Mouse (Mus musculus): ENCODE measurements around the gene Lpcat3.

The Lpcat3 gene

DNA sequence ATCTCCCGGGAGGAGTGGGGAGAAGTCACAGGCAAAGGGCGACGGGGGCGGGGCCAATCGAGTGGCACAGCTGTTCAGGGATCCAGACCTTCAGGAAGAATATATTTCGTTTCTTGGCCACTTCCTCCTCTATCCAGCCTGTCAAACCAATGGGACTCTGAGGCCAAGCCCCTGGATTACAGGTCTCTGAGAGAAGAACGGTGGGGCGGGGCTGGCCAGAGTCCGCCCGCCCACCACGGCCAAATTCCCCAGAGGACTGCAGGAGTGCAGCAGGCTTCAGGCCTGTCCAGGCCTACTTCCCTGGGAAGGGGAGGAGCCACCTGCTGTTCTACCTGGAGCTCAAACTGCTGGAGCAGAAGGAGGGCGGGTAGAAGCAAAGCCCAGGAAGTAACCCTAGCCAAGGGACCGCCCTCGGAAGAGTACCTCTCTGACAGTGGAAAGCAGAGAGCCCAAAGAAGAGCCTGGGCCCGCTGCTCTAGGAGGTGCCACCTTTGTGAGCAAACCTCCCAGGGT is 75.7 kb downstream of the Lpcat3 start, which contains the start of gene Ptpn6:
Ptpn6 (minus strand) TSS at position 204 of the 513 bp plus-strand sequence.
- DNase-seq (ENCODE audit: low read depth, low spot score): no peak

DNA sequence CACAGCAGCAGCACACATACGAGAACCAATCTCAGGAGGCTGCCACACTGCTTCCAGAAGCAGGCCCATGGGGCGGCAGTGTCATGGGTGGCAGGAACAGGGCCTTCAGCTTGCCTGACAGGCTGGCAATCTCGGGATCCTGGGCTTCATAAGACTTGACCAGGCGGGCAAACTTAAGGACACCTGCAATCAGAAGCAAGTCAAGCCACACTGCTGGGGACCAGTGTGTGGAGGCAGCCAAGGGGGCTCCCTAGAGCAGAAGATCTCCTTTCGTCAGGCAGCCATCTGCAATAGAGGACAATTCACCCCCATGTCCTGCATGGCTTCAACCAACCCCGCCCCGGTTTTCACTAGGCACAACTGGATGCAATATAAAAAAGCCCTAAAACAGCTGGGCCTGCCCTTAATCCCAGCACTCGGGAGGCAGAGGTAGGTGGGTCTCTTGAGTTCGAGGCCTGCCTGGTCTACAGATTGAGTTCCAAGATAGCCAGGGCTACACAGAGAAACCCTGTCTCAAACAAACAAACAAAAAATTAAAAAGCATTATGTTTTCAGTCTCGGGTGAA is 76.5 kb downstream of the Lpcat3 start:
- no peak for DNase-seq (ENCODE audit: low read depth, low spot score)

DNA sequence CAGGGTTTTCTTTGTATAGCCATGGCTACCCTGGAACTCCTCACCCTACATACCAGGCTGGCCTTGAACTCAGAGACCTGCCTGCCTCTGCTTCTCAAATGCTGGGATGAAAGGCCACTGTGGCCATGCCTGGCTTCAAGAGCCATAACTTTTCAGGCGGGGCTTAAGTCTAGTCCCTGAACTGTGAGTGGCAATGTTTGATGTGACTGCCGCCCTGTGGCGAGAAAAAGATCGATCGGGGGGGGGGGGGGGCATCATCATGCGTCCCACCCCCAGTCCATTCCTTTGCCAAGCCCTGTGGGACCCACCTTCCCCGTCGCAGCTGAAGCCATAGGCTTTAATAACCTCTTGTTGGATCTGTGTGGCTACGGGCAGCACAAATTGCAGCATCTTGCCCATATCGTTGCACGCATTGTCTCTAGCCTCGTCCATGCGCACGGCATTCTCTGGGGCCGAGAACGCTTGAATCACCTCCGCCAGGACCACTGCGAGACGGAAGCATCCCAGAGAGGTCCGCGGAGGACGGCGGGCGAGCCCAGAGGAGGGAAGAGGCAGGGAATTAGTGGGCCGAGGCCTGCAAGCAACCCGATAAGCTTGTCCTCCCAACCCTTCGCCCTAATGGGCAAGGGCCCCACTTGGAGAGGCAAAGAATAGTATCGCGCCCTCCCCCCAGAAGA is 77.5 kb downstream of the Lpcat3 start:
- peak; percentile 46 for DNase-seq (ENCODE audit: low read depth, low spot score)

DNA sequence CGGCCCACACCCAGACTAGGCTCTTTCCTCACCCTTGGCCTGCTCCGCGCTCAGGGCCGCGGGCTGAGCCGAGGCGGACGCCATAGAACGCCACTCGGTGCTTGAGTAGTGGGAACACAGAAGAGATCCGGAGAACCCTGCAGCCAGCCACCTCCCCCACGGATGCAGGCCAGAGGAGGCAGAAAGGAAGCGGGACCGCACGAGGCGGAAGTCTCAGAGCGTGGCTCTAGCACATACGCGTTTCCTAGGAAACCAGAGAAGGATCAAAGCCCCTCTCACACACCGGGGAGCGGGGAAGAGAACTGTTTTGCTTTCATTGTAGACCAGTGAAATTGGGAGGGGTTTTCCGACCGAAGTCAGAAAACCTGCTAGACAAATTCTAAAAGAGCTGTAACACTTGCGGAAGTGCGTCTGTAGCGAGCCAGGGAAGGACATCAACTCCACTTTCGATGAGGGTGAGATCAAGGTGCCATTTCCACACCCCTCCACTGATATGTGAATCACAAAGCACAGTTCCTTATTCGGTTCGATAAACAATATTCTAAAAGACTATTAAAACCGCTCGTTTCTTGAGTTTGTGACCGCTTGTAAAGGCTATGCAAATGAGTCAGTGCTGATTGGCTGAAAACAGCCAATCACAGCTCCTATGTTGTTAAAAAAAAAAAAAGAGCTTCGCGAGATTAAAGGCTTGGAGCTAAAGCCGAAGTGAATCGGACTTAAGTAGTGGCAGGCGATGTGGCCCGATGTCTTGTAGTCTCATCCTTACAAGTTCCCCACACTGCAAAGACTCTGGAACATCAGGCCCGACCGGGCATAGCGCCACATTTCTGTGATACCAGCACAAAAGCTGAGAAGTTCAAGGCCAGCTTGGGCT is 78.3 kb downstream of the Lpcat3 start, which contains the start of gene Grcc10:
Grcc10 (minus strand) TSS at position 487 of the 874 bp plus-strand sequence.
- DNase-seq (ENCODE audit: low read depth, low spot score): peak; percentile 83

DNA sequence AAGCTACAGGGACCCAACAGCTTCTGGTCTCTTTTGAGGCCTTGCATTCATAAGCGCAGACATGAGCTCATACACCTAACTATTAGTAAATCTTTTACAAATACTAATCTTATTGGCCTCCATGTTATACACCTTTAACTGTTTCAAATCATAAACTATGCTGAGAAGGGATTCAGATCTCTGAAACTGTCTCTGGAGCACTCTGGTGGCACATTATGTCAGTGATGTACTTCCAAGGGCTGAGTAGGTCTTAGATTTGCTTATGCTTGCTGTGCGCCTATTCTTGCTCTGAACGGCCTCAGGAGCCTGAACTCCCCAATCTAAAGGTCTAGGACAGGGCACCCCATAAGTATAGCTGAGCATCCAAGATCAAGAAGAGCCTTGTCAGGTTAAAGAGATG is 79.0 kb downstream of the Lpcat3 start:
- no peak for DNase-seq (ENCODE audit: low read depth, low spot score)

DNA sequence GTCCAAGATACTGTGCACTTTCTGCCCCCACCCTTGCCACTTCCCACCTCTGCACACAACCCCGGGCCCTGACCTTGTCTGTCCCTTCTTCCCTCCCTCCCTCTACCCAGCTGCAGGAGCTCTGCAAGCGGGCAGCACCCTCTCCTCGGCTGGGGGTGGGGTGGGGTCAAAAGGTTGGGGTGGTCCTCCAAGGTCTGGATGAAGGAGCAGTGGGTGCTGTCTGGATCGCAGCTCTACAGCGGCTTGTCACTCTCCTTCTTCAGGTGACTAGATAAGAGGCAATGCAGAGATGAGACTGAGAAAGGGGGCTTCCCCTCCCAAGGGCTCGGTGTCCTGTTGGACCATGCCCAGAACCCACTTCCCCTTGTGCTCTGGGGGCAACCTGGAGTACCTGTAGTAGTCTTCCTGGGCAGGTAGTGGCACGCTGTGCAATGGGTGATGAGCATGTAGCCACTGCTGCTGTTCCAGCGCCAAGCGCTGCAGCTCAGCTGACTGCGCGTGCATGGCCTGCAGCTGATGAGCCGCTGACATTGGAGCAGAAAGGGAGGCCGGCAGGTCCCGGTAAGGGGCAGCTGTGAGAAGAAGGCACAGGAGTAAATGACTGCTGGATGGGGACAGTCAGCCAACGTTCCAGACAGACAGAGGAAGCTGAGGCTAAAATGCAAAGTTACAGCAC is 80.2 kb downstream of the Lpcat3 start:
- no peak for DNase-seq (ENCODE audit: low read depth, low spot score)

DNA sequence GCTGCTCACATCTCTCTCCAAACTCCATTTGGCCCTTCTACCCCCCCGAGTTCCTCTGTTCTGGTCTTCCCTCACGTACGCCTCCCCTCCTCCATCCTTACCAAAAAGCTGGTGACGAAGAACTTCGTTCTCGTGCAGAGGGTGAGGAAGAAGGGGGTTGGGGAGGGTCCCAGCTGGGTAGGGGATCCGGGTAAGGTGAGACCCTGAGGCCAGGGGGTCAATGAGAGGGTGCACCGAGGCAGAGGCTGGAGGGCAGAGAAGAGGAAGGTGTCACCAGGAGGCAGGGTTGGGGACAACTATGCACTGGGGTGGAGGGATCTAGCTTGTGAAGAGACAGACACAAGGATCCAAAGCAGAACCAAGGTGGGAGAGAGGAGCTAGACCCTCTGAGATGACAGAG is 80.8 kb downstream of the Lpcat3 start:
- no peak for DNase-seq (ENCODE audit: low read depth, low spot score)

DNA sequence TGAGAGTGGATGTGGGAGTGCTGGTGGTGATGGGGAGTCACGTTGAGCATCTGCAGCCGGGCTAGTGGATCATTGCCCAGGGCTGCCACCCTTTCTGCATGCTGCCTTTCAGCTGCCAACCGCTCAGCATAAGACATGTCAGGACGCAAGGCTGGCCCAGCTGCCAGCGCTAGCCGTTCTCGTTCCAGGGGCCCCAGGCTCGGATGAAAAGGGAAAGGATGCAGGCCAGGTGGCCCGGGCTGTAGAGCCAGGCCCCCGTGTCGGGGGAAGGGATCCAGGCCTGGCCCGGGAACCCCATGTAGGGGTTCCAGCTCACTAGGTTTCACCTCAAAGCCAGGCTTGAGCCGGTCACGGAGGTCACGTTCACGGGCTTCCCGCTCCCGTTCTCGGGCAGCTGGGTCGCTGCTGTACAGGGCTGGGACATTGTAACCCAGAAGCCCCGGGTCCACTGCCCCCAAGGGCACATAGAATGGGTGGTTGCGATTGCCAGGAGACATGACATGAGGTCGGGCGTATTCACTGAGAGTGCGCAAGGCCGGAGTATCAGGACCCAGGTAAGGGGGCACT is 82.0 kb downstream of the Lpcat3 start:
- no peak for DNase-seq (ENCODE audit: low read depth, low spot score)

DNA sequence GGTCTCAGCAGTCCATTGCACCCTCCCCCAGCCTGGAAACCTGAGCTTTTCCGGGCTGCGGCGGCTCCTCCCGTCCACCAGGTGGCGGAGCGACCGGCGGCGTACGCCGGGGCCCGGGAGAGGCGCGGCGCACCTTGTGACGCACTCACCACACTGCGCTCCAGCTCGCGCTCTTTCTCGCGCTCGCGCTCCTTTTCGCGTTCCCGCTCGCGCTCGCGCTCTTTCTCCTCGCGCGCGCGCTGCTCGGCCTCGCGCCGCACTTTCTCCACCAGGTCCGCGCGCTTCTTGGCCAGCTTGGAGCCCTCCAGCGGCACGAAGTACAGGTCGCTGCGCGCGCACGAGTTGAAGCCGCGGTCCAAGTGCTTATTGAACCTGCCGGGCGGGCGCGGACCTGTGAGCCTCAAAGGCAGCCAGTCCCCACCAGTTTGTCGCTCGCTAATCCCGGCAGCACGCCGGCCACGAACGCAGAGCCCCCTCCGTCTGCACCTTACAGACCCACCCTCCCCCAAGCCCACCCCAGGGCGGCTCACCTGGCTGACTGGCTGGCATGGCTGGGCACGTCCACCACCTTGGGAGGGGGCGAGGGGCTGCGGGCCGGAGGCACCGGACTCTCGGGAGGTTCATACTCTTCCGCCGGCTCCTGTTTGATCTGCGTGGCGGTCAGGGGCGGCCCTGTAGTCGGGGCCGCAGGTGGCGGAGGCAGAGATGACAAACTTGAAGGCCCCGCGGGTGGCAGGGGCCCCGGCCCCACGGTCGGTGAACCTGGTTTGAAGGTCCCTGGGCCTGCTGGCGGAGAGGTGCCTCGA is 82.9 kb downstream of the Lpcat3 start:
- DNase-seq (ENCODE audit: low read depth, low spot score): peak; percentile 97

DNA sequence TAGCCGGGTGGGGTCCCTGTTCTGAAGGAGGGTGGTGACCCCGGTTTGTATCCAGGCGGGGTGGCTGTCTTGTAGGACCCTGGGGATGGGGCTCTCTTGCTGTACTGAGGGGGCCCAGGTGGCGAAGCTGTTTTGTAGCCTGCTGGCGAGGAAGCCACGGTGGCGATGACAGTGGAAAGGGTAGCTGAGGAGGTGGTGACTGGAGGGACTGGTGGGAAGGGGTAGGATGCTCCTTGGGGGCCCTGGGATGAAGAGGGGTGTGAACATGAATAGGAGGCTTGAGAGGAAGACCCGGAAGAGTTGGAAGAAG is 83.4 kb downstream of the Lpcat3 start:
- DNase-seq (ENCODE audit: low read depth, low spot score): no peak

DNA sequence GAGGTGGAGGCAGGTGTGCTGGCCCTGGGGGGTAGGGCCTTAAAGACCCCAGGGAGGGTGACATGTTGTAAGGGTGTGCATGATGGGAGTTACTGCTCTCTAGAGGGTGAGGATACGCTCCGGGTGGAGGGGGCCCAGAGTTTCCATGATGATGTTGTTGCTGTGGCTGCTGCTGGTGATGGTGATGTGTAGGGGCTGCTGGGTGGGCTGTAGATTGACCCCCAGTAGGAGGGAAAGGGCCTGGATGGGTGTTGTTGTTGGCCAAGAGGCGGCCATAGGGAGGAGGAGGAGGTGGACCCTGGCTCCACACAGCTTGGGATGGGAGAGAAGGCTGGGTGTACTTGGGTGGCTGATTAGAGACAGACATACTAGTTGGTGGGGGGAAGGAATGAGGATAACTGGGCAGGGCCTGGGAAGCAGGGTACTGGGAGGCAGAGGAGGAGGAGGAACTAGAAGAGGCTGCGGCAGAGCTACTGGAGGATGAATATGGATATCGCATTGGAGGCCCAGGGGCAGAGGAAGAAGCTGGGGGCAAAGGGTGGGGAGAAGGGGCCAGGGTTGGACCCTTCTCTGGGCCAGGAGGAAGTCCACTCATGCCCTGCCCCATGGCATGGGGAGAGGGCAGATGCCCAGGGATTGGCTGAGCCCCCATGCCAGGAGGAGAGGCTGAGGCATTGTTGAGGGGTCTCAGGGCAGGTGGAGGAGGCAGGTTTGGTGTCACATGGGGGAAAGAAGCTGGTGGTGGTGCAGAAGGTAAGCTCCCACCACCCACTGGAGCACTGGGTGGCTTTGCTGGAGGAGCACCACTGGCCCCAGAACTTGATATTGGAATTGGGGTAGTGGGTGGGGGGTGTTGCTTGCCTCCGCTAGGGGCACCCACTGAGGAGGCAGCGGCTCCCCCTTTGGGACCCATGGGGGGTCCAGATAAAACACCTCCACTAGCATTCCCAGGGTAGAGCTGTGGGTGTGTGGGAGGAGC is 84.1 kb downstream of the Lpcat3 start:
- no peak for DNase-seq (ENCODE audit: low read depth, low spot score)

DNA sequence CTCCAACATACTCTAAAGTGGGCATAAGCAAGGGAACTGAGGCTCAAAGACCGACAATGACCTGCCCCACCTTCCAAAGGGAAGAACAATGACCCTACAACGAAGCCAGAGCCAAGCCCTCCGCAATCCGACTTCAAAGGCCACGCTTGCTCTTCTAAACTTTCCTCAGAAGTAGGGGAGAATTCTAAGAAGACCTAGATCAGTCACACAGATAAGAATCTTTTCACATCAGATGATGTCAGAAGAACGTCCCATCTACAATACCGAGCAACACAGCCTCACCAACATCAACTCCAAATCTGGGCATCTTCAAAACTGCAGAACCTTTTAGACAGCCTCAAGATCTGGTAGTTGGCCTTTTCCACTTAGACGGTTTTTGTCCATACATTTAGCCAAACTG is 87.6 kb downstream of the Lpcat3 start:
- no peak for DNase-seq (ENCODE audit: low read depth, low spot score)

DNA sequence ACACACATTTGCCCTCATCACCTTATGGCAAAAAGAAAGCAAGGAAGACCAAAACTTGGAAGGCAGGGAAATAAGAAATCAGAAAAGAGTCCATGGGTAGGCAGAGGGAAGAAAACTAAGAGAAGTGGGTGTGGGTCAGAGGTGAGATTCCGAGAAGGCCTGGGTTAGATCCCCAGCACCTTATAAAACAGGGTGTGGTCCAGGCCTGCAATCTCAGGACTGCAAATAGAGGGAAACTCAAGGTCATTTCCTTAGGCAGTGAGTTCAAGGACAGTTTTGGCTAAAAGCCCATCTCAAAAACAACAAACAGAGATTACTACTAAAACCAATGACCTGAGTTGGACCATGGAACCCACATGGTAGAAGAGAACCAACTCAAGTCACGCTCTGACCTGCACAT is 91.0 kb downstream of the Lpcat3 start:
- no peak for DNase-seq (ENCODE audit: low read depth, low spot score)

All from retina, postnatal 7 days (tissue).